ENCODE assay signal across 18 mouse cellular contexts in the genomic region with DNA sequence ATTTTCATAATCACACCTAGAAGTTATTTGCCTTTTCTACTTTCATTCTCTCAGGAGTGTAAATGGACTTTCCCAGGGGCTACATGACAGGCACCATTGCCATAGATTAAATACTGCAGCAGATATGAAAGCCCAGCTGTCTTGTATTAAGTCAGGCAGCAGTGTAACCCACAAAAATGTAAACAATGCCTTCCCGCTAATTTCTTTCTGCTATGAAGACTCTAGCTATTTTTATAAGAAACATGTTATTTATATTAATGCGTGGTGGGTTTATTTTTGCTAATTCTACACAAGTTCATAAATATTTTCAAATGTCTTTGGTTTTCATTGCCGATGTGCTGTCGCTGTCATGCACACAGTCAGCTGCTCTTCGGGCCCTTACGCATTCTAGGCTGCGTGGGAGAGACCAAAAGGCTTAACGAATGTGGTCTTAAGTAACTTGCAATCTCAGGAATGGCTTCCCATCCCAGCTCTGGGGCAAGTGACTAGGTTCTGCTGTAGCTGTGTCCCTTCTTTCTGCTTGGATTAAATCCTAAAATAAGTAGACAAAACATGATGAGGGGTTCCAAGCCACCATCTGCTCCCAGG. TPM values are rescaled to one million over a fixed set of nuclear protein-coding genes. Genes with fewer than 3 reads are reported as not detected.
A peak's percentile ranks its signal among the peaks of the same experiment; 100 is the strongest.
DNase-seq lines count a peak whose midpoint lies in the region; ATAC-seq and TF ChIP-seq lines count a peak whose summit lies in the region.
"Had no signal": no experiment of that assay in that cellular context is flagged by ENCODE, and none has a peak within 500 bp of the region (broad histone marks: within the 10 kb centered on the region; RNA-seq: fewer than 3 reads in every experiment).

No protein-coding gene starts in this region.

- DNase-seq in limb, embryonic 14.5 days (ENCODE audit: low spot score): peak; percentile 46
- DNase-seq in limb, embryonic 10.5 days (ENCODE audit: low spot score): no peak
- no peak for DNase-seq in stomach, postnatal 0 days (ENCODE audit: low spot score)
- no peak for DNase-seq in heart, adult 9 months (ENCODE audit: low spot score in 2 of 2)
- DNase-seq in adrenal gland, adult 8-10 months: no peak
- DNase-seq: adrenal gland, postnatal 14 days; cerebellum, adult 8-10 months; gastrocnemius, postnatal 36 days; heart, postnatal 36 days; kidney, adult 8-10 months; lung, postnatal 14 days; retina, postnatal 1 day had no signal

- 65% methylated on average over 8 of the region's 8 CpGs for WGBS in limb, embryonic 14.5 days
- 91% methylated on average over 8 of the region's 8 CpGs for WGBS in limb, embryonic 10.5 days
- WGBS in stomach, embryonic 14.5 days: 42% methylated on average over 8 of the region's 8 CpGs
- 52% methylated on average over 8 of the region's 8 CpGs for WGBS in stomach, postnatal 0 days
- WGBS in hindbrain, embryonic 13.5 days: 85% methylated on average over 8 of the region's 8 CpGs

- no peaks in the 10 kb centered on the region for H3K27me3 ChIP-seq in limb, embryonic 14.5 days (ENCODE audit: control insufficient read depth, insufficient read depth, low read length)
- peaks cover 4% of the 10 kb centered on the region for H3K27me3 ChIP-seq in limb, embryonic 10.5 days (ENCODE audit: low read depth, poor library complexity, severe bottlenecking)
- no peaks in the 10 kb centered on the region for H3K27me3 ChIP-seq in stomach, embryonic 14.5 days (ENCODE audit: control insufficient read depth, insufficient read depth, low read length)
- no peaks in the 10 kb centered on the region for H3K27me3 ChIP-seq in stomach, postnatal 0 days (ENCODE audit: control insufficient read depth, insufficient read depth, low read length)
- H3K27me3 ChIP-seq in hindbrain, embryonic 13.5 days: 0 out of 2 replicates have a peak, but pooled peaks cover 2% of the 10 kb centered on the region
- H3K27me3 ChIP-seq: midbrain, embryonic 15.5 days had no signal

- TF ChIP-seq CTCF in stomach, postnatal 0 days (IDR thresholded peaks at IDR 0.05; ENCODE audit: low read depth): no peak

- no peak overlapping the region for H3K4me3 ChIP-seq in limb, embryonic 14.5 days (replicated peaks; ENCODE audit: low read length)
- H3K4me3 ChIP-seq in limb, embryonic 10.5 days: no peak overlapping the region
- H3K4me3 ChIP-seq in stomach, embryonic 14.5 days (ENCODE audit: low read depth, low read length): no peak overlapping the region
- no peak overlapping the region for H3K4me3 ChIP-seq in stomach, postnatal 0 days (ENCODE audit: low read depth, low read length)
- no peak overlapping the region for H3K4me3 ChIP-seq in hindbrain, embryonic 13.5 days
- H3K4me3 ChIP-seq: midbrain, embryonic 15.5 days had no signal

- H3K27ac ChIP-seq in limb, embryonic 14.5 days (replicated peaks; ENCODE audit: low read depth, low read length): no peak overlapping the region
- no peak overlapping the region for H3K27ac ChIP-seq in limb, embryonic 10.5 days
- H3K27ac ChIP-seq in stomach, embryonic 14.5 days (ENCODE audit: low read length): peak overlapping the region; percentile 66
- no peak overlapping the region for H3K27ac ChIP-seq in stomach, postnatal 0 days (replicated peaks)
- peak overlapping the region; percentile 76 for H3K27ac ChIP-seq in hindbrain, embryonic 13.5 days
- H3K27ac ChIP-seq: midbrain, embryonic 15.5 days had no signal

- no peak for TF ChIP-seq POLR2A in limb, embryonic 14.5 days (IDR thresholded peaks at IDR 0.05; ENCODE audit: borderline replicate concordance, extremely low read depth, insufficient read depth, insufficient read length)

- H3K4me2 ChIP-seq in limb, embryonic 14.5 days (replicated peaks; ENCODE audit: low read depth, low read length, severe bottlenecking): no peak overlapping the region
- H3K4me2 ChIP-seq in stomach, embryonic 14.5 days (replicated peaks; ENCODE audit: low read depth, low read length): no peak overlapping the region
- no peak overlapping the region for H3K4me2 ChIP-seq in stomach, postnatal 0 days (replicated peaks; ENCODE audit: low read depth)
- no peak overlapping the region for H3K4me2 ChIP-seq in hindbrain, embryonic 13.5 days
- H3K4me2 ChIP-seq: heart, embryonic 11.5 days; liver, embryonic 11.5 days; midbrain, embryonic 15.5 days had no signal

- peaks cover 41% of the 10 kb centered on the region for H3K4me1 ChIP-seq in limb, embryonic 14.5 days (ENCODE audit: control insufficient read depth, insufficient read depth, low read length)
- peaks cover 68% of the 10 kb centered on the region for H3K4me1 ChIP-seq in limb, embryonic 10.5 days
- H3K4me1 ChIP-seq in stomach, embryonic 14.5 days (ENCODE audit: control insufficient read depth, insufficient read depth, low read length): peaks cover 39% of the 10 kb centered on the region
- H3K4me1 ChIP-seq in stomach, postnatal 0 days (replicated peaks; ENCODE audit: control insufficient read depth, insufficient read depth): peaks cover 2% of the 10 kb centered on the region; the same call in 1 of the 2 replicates
- H3K4me1 ChIP-seq in hindbrain, embryonic 13.5 days (replicated peaks): peaks cover 96% of the 10 kb centered on the region

- H3K9me3 ChIP-seq in limb, embryonic 14.5 days (ENCODE audit: control insufficient read depth, low read length): no peaks in the 10 kb centered on the region
- H3K9me3 ChIP-seq in limb, embryonic 10.5 days (replicated peaks): no peaks in the 10 kb centered on the region
- no peaks in the 10 kb centered on the region for H3K9me3 ChIP-seq in stomach, embryonic 14.5 days (ENCODE audit: control insufficient read depth, low read depth, low read length)
- H3K9me3 ChIP-seq in stomach, postnatal 0 days (ENCODE audit: control insufficient read depth, low read length): no peaks in the 10 kb centered on the region
- H3K9me3 ChIP-seq in hindbrain, embryonic 13.5 days: no peaks in the 10 kb centered on the region
- H3K9me3 ChIP-seq: G1E; midbrain, embryonic 15.5 days had no signal

- ATAC-seq in limb, embryonic 14.5 days (ENCODE audit: low FRiP score, low read depth): no peak
- no peak for ATAC-seq in stomach, embryonic 14.5 days (ENCODE audit: insufficient number of reproducible peaks, insufficient read depth, low FRiP score, low read depth)
- no peak for ATAC-seq in stomach, postnatal 0 days (ENCODE audit: low FRiP score, low TSS enrichment)
- ATAC-seq in hindbrain, embryonic 13.5 days (ENCODE audit: low FRiP score): no peak
- ATAC-seq: midbrain, embryonic 15.5 days had no signal

- TF ChIP-seq EP300 in stomach, postnatal 0 days (optimal IDR thresholded peaks at IDR 0.05): no peak

- no peaks in the 10 kb centered on the region for H3K36me3 ChIP-seq in limb, embryonic 14.5 days (ENCODE audit: control insufficient read depth, insufficient read depth, low read length)
- H3K36me3 ChIP-seq in limb, embryonic 10.5 days: no peaks in the 10 kb centered on the region
- H3K36me3 ChIP-seq in stomach, embryonic 14.5 days (ENCODE audit: control insufficient read depth, insufficient read depth, low read length): no peaks in the 10 kb centered on the region
- H3K36me3 ChIP-seq in stomach, postnatal 0 days (ENCODE audit: control insufficient read depth, insufficient read depth, low read length): no peaks in the 10 kb centered on the region
- no peaks in the 10 kb centered on the region for H3K36me3 ChIP-seq in hindbrain, embryonic 13.5 days
- H3K36me3 ChIP-seq: midbrain, embryonic 15.5 days had no signal

- no peak overlapping the region for H3K9ac ChIP-seq in limb, embryonic 14.5 days (ENCODE audit: low read depth, low read length, severe bottlenecking)
- H3K9ac ChIP-seq in stomach, embryonic 14.5 days (replicated peaks; ENCODE audit: low read depth, low read length): no peak overlapping the region
- no peak overlapping the region for H3K9ac ChIP-seq in stomach, postnatal 0 days (ENCODE audit: low read length)
- H3K9ac ChIP-seq in hindbrain, embryonic 13.5 days: no peak overlapping the region
- H3K9ac ChIP-seq: midbrain, embryonic 15.5 days had no signal

RNA-seq across cellular contexts. Expression of gene Wars, which starts 16.0 kb away (rescaled TPM):
- polyA plus RNA-seq in limb, embryonic 14.5 days (2012; rRNA removed): 65.6 and 70.6 TPM in 2 replicates
- polyA plus RNA-seq in limb, embryonic 14.5 days (2014; fragmentation: Nextera tagmentation; extraction: Ambion mirVana): 67.6 and 69.9 TPM in 2 replicates
- polyA plus RNA-seq in limb, embryonic 10.5 days (2016; fragmentation: Nextera tagmentation; extraction: Ambion mirVana): 138 and 157 TPM in 2 replicates
- polyA plus RNA-seq in stomach, embryonic 14.5 days (2014; fragmentation: Nextera tagmentation; extraction: Ambion mirVana): 94.2 and 100 TPM in 2 replicates
- polyA plus RNA-seq in stomach, postnatal 0 days (2015; fragmentation: Nextera tagmentation; extraction: Ambion mirVana): 70.7 and 76.0 TPM in 2 replicates
- 102 and 106 TPM in 2 replicates for polyA plus RNA-seq in hindbrain, embryonic 13.5 days (2015; fragmentation: Nextera tagmentation; extraction: Ambion mirVana)
- 10 to 100 TPM; 63.1 to 70.0 (median 66.8) TPM for total RNA-seq in adrenal gland, adult 8-10 months (2022)

RNA-seq across cellular contexts. Expression of gene Wdr25, which starts 16.5 kb away (rescaled TPM):
- 12.7 and 16.9 TPM in 2 replicates for polyA plus RNA-seq in limb, embryonic 14.5 days (2012; rRNA removed)
- 3.9 and 4.6 TPM in 2 replicates for polyA plus RNA-seq in limb, embryonic 14.5 days (2014; fragmentation: Nextera tagmentation; extraction: Ambion mirVana)
- 11.8 and 12.3 TPM in 2 replicates for polyA plus RNA-seq in limb, embryonic 10.5 days (2016; fragmentation: Nextera tagmentation; extraction: Ambion mirVana)
- polyA plus RNA-seq in stomach, embryonic 14.5 days (2014; fragmentation: Nextera tagmentation; extraction: Ambion mirVana): 6.8 and 6.9 TPM in 2 replicates
- 3.2 and 3.9 TPM in 2 replicates for polyA plus RNA-seq in stomach, postnatal 0 days (2015; fragmentation: Nextera tagmentation; extraction: Ambion mirVana)
- polyA plus RNA-seq in hindbrain, embryonic 13.5 days (2015; fragmentation: Nextera tagmentation; extraction: Ambion mirVana): 6.6 and 8.5 TPM in 2 replicates
- total RNA-seq in adrenal gland, adult 8-10 months (2022): 1 to 10 TPM; 8.1 to 9.6 (median 8.4) TPM

Comparison
In these comparisons a context has a peak if more than half of its experiments do, and no peak if none do; other contexts are left out.
1. H3K27ac ChIP-seq: peak in stomach, embryonic 14.5 days (single experiment) and hindbrain, embryonic 13.5 days (single experiment); none in limb, embryonic 14.5 days (single experiment), limb, embryonic 10.5 days (single experiment) and stomach, postnatal 0 days (single experiment).